Mouse (Mus musculus) liver, adult 2 months (tissue): ENCODE results near the gene Wnk4. TPM values are rescaled to one million over a fixed set of nuclear protein-coding genes. Genes with fewer than 3 reads are reported as not detected.
A peak's percentile ranks its signal among the peaks of the same experiment; 100 is the strongest.

ENCODE experiments used
- DNase-seq: peaks from one replicate; pipeline ENCODE4 v3.0.0-alpha.2; 2011; ENCODE audit warnings: low read depth, low spot score; ENCODE audit errors: extremely low read depth
- H3K27ac ChIP-seq: fragments of 200-500 bp; replicated peaks from 2 replicates; pipeline ENCODE4 v1.5.1; 2012; ENCODE audit warnings: low read depth, mild to moderate bottlenecking, control low read depth, inconsistent platforms, low read length; ENCODE audit not compliant: insufficient read depth
- H3K27me3 ChIP-seq: fragments of 200-500 bp; 2 replicates; pipeline ENCODE4 v1.6.1; 2012; ENCODE audit warnings: mild to moderate bottlenecking, moderate library complexity, low read length, inconsistent platforms; ENCODE audit not compliant: control insufficient read depth, insufficient read depth
- H3K36me3 ChIP-seq: fragments of 200-500 bp; 2 replicates; pipeline ENCODE4 v1.6.1; 2012; ENCODE audit warnings: low read length, inconsistent platforms; ENCODE audit not compliant: control insufficient read depth, insufficient read depth
- H3K4me1 ChIP-seq: fragments of 200-500 bp; 2 replicates; pipeline ENCODE4 v1.6.1; 2011; ENCODE audit warnings: low read length; ENCODE audit not compliant: control insufficient read depth, insufficient read depth
- H3K4me3 ChIP-seq: fragments of 200-500 bp; 2 replicates; pipeline ENCODE4 v1.5.1; 2011; ENCODE audit warnings: low read depth, mild to moderate bottlenecking, control low read depth, low read length, moderate library complexity; ENCODE audit not compliant: insufficient read depth
- H3K79me2 ChIP-seq: fragments of 200-500 bp; 2 replicates; pipeline ENCODE4 v1.6.1; 2012; ENCODE audit warnings: inconsistent platforms, mild to moderate bottlenecking, low read length, moderate library complexity; ENCODE audit not compliant: control insufficient read depth, insufficient read depth
- H3K9ac ChIP-seq: fragments of 200-500 bp; 2 replicates; pipeline ENCODE4 v1.6.1; 2012; ENCODE audit warnings: low read depth, mild to moderate bottlenecking, control low read depth, inconsistent platforms, low read length
- CTCF ChIP-seq: fragments of 200-500 bp; IDR thresholded peaks from 2 replicates; pipeline ENCODE4 v1.5.1; 2011; ENCODE audit warnings: low read depth, low read length, control low read depth
- POLR2A ChIP-seq: fragments of 200-500 bp; IDR thresholded peaks from 2 replicates; pipeline ENCODE4 v1.6.1; 2011; ENCODE audit warnings: low read length, control low read depth; ENCODE audit not compliant: insufficient read depth; ENCODE audit errors: extremely low read depth
- WGBS: fragments of 180-500 bp; shearing (Covaris S2); methylation state at CpG from one replicate; pipeline ENCODE4 v1.1.7; 2018; 5-methylcytosine and 5-hydroxymethylcytosine counted together
- polyA plus RNA-seq: library from polyadenylated mRNA; depleted of rRNA; stranded (reverse); fragments of >200 nt; gene quantifications from 2 replicates; pipeline ENCODE4 v1.2.3, GENCODE M21; 2012
- total RNA-seq: library from RNA; depleted of rRNA; stranded (reverse); fragments of >200 nt; gene quantifications from 2 replicates; pipeline ENCODE4 v1.2.3, GENCODE M21; 2014

Wnk4 gene
- total and polyA plus RNA-seq, 2 experiments, result 0.37 to 1.1 TPM

DNA sequence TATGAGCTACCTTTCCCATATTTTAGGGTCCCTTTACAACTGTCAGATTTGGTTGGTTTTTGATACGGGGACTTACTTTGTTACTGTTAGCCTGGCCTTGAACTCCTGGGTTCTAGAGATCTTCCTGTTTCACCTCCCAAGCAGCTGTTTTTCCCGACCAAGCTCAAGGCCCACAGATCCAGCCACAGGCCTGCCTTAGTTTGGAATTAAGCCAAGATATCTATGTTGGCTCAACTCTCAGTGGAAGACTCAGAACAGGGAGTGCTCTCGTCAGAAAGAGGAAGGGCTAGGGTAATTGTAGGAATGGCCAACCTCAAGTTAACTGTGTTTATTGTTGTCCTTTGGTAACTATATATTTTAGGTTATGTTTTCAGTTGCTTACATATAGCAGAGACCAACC, 51.8 kb downstream of the Wnk4 start:
- H3K27ac ChIP-seq, result no peak overlapping the region
- no peak overlapping the region for H3K9ac ChIP-seq
- H3K27me3 ChIP-seq, result no peaks in the 10 kb centered on the region
- no peaks in the 10 kb centered on the region for H3K36me3 ChIP-seq
- 44% methylated on average over 3 of the region's 3 CpGs for WGBS
- no peaks in the 10 kb centered on the region for H3K4me1 ChIP-seq
- peaks cover 10% of the 10 kb centered on the region for H3K79me2 ChIP-seq
- TF ChIP-seq POLR2A (no peak), CTCF (no peak)
- DNase-seq, result no peak
- no peak overlapping the region for H3K4me3 ChIP-seq

DNA sequence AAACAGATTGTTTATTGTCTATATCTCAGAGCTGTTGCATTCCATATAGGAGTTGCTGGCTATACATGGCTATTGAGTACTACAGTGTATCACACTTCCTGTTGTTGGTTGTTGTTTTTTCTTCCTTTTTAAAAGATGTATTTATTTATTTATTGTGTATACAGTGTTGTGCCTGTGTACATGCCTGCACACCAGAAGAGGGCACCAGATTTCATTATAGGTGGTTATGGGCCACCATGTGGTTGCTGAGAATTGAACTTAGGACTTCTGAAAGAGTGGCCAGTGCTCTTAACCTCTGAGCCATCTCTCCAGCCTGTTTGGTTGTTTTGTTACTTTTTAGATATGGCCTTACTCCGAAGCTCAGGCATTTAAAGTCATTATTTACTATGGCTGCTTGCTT, 54.2 kb downstream of the Wnk4 start:
- WGBS, result 97% methylated on average over 1 of the region's 1 CpGs
- no peak for TF ChIP-seq CTCF
- TF ChIP-seq POLR2A, result no peak
- no peak overlapping the region for H3K27ac ChIP-seq
- H3K27me3 ChIP-seq, result no peaks in the 10 kb centered on the region
- DNase-seq, result peak; percentile 16
- H3K79me2 ChIP-seq, result peaks cover 10% of the 10 kb centered on the region
- H3K4me3 ChIP-seq, result no peak overlapping the region
- H3K36me3 ChIP-seq, result peaks cover 10% of the 10 kb centered on the region
- H3K9ac ChIP-seq, result no peak overlapping the region
- H3K4me1 ChIP-seq, result 0 out of 2 replicates have a peak, but pooled peaks cover 1% of the 10 kb centered on the region

DNA sequence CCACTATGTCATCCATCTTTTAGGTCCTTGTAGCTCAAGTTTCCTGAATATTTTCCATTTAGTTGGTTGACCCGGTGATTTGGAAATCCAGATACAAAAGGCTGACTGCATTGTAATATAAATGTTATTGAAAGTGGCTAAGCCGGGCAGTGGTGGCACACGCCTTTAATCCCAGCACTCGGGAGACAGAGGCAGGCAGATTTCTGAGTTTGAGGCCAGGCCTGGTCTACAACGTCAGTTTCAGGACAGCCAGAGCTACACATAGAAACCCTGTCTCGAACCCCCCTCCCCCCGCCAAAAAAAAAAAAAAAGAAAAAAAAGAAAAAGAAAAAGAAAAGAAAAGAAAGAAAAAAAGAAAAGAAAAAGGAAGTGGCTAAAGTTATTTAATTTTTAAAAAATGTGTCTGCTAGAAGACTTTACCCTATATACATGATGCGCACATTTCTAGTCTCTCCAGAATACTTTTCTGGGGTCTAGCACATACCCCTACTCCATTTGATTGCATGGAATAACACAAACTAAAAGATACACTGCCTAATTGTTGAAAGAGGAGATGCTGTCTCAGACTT, 54.8 kb downstream of the Wnk4 start:
- Histone ChIP-seq H3K4me3 (peak overlapping the region; percentile 84; the same call in 1 of the 2 replicates), H3K4me1 (0 out of 2 replicates have a peak, but pooled peaks cover 1% of the 10 kb centered on the region), H3K27me3 (no peaks in the 10 kb centered on the region), H3K36me3 (peaks cover 16% of the 10 kb centered on the region), H3K27ac (peak overlapping the region; percentile 66; the same call in 1 of the 2 replicates), H3K9ac (no peak overlapping the region), H3K79me2 (peaks cover 10% of the 10 kb centered on the region)
- WGBS, result 85% methylated on average over 8 of the region's 8 CpGs
- no peak for TF ChIP-seq CTCF
- TF ChIP-seq POLR2A, result no peak
- no peak for DNase-seq

DNA sequence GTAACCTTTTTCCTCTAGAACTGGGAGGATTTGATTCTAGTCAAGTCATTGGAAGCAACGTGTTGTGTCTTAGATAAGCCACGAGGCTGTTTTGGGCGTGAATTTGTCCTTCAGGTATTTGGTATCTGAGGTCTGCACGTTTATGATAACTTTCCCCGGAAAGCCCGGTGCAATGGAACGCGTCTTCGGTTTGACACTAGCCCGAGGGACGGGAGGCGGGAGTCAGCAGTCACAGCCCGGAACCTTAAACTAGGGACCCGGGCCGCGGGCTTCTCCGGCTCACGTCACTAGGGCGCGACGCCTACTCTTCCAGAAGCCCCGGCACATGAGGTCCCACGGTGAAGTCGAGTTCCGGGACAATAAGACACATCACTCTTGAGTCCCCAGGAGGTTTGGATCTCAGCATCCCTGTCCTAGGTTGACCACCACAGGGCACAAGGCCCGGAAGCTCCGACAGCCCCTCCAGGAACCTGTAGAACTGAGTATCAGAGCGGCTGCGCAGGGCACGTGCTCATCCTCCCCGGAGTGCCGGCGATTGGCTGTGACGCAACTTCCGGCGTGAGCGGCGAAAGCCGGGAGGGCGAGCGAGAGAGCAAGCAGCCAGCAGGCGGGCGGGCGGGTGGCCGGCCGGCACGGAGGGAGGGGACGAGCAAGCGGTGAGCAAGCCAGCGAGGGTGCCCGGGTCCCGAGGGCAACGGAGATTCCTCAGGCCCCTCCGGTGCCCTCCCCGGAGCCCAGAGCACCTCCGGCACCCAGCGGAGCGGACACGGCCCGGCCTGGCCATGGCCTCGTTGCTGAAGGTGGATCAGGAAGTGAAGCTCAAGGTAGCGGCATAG, 55.5 kb downstream of the Wnk4 start, which contains the start of gene Psme3:
Gene Psme3 (plus strand): TSS at position 549 of the 836 bp plus-strand sequence.
- no peaks in the 10 kb centered on the region for H3K27me3 ChIP-seq
- peaks cover 10% of the 10 kb centered on the region for H3K79me2 ChIP-seq
- under 1% methylated on average over 61 of the region's 62 CpGs for WGBS
- H3K27ac ChIP-seq, result peak within 1 kb of the TSS; percentile 66
- DNase-seq, result peak; percentile 77
- peaks cover 23% of the 10 kb centered on the region for H3K36me3 ChIP-seq
- peak within 1 kb of the TSS; percentile 83 for H3K9ac ChIP-seq
- peak within 1 kb of the TSS; percentile 84 for H3K4me3 ChIP-seq
- TF ChIP-seq CTCF (no peak), POLR2A (peak; percentile 64; the same call in 1 of the 2 replicates)
- 0 out of 2 replicates have a peak, but pooled peaks cover 1% of the 10 kb centered on the region for H3K4me1 ChIP-seq

DNA sequence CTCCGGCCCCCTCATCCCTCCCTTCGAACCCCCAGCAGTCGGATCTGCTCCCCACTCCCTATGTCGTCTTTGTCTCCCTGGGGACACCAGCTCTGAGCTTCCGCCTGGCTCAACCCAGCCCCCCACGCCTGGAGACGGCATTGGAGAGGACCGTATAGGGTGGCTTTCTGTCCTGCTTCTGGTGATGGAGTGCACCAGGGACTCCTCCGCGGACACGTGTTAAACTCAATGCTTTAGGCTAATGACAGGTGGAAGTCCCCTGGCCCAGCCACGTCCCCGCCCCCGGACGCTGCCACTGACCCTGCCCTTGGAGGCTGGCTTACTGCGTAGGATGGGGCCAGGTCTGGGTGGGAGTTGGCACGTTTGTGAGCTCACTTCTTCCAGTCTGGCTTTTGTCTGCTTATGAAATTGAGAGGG, 56.1 kb downstream of the Wnk4 start:
- H3K79me2 ChIP-seq, result peaks cover 10% of the 10 kb centered on the region
- peak overlapping the region; percentile 83 for H3K9ac ChIP-seq
- DNase-seq, result peak; percentile 10
- peaks cover 29% of the 10 kb centered on the region for H3K36me3 ChIP-seq
- peak overlapping the region; percentile 26 for H3K27ac ChIP-seq
- H3K27me3 ChIP-seq, result no peaks in the 10 kb centered on the region
- H3K4me3 ChIP-seq, result peak overlapping the region; percentile 84
- 0 out of 2 replicates have a peak, but pooled peaks cover 1% of the 10 kb centered on the region for H3K4me1 ChIP-seq
- TF ChIP-seq CTCF (no peak), POLR2A (no peak)
- under 1% methylated on average over 17 of the region's 17 CpGs for WGBS
